Mouse (Mus musculus): Measurements from ENCODE around the gene Mrpl17.

- TF ChIP-seq POLR2A (IDR thresholded peaks at IDR 0.05; ENCODE audit: extremely low read depth, insufficient read depth, low read length) = no peak
- TF ChIP-seq CTCF (IDR thresholded peaks at IDR 0.05; ENCODE audit: extremely low read depth, insufficient read depth, low read length) = no peak
Measured at GRCm38 (mm10) chr7:105783861-105784260, 27.0 kb downstream of the Mrpl17 start.

Measured in cortical plate, adult 2 months (tissue).